Mouse (Mus musculus) left cerebral cortex, adult 18-20 months (tissue): Measurements from ENCODE around the gene Evpl. TPM values are rescaled to one million over a fixed set of nuclear protein-coding genes. Genes with fewer than 3 reads are reported as not detected.

ENCODE experiments used
- DNase-seq, 2 experiments: peaks; one replicate each; pipeline ENCODE4 v3.0.0; 2021 to 2022; ENCODE audit warnings: low spot score in 2 of 2, mixed read lengths in 1 of 2
- total RNA-seq, 2 experiments: library from RNA; stranded (reverse); gene quantifications; 2 replicates each; pipeline ENCODE4 v1.2.3; 2021

Gene Evpl
- total RNA-seq, 2 experiments from 2014 or later = 1.8 to 1.9 TPM

DNA sequence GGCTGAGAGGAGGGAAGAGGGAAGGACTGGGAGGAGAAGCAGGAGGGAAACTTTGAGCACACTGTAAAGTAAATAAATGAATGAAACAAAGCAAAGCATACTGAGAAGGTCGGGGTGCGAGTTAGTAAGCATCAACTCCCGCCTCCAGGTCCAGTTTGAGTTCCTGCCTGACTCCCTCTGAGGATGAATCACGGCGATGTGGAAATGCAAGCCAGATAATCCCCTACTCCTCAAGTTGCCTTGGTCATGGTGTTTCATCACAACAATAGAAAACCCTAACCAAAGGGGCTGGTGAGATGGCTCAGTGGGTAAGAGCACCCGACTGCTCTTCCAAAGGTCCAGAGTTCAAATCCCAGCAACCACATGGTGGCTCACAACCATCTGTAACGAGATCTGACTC is 61.9 kb downstream of the Evpl start:
- DNase-seq = no peak

DNA sequence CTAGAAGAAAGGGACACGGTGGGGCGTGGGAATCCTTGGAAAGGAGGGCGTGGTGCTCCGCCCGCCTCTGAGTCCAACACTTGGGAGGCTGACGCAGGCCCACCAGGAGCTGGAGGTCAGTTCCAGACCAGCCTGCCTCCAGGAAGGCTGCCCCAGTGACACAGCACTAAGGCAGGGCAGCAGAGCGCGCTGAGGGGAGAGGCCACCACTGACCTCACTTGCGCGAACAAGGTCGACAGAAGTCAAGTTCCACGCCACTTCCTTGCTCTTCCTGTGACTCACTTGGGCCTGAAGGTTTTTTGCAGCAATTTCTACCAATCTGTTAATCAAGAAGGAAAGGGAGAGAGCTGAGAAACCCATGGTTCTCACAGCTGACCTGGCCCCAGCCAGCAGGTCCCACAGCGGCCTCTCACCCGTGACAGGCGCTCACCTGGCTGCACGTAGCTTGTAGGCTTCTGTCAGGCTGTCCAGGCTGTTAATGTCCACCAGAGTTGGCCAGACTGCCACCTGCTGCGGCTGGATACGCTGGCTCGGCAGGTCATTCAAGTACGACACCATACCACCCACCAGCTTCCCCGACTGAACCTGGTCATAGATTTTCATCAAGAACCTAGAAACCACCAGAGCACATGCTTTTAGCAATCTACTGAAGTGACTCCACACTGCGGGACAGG is 63.0 kb downstream of the Evpl start:
- no peak for DNase-seq

GRCm38 (mm10) chr11:116171959-116172358 is 65.9 kb downstream of the Evpl start:
- no peak for DNase-seq

Other genes starting within 250 kb of the Evpl start
- gene Galk1, start 225.4 kb downstream of the Evpl start, total RNA-seq = 10 to 100 TPM; 15.5 to 16.3 TPM
- 100 to 1,000 TPM; 246 to 269 TPM for gene H3f3b, start 210.1 kb downstream of the Evpl start, total RNA-seq
- 10 to 100 TPM; 21.8 to 22.3 TPM for gene Unk, start 207.8 kb downstream of the Evpl start, total RNA-seq
- 1 to 10 TPM; 1.8 to 2.7 TPM for gene Unc13d, start 160.1 kb downstream of the Evpl start, total RNA-seq
- 100 to 1,000 TPM; 464 to 477 TPM for gene Wbp2, start 151.1 kb downstream of the Evpl start, total RNA-seq
- 1 to 10 TPM; 7.3 to 7.9 TPM for gene Trim47, start 110.9 kb downstream of the Evpl start, total RNA-seq
- gene Trim65, start 106.9 kb downstream of the Evpl start, total RNA-seq = 1 to 10 TPM; 7.3 to 7.9 TPM
- 10 to 100 TPM; 61.7 to 66.9 TPM for gene Mrpl38, start 99.2 kb downstream of the Evpl start, total RNA-seq
- 10 to 100 TPM; 75.9 to 81.3 TPM for gene Fbf1, start 69.9 kb downstream of the Evpl start, total RNA-seq
- gene Ten1, start 39.2 kb downstream of the Evpl start, total RNA-seq = 10 to 100 TPM; 37.8 to 39.5 TPM
- 100 to 1,000 TPM; 115 to 123 TPM for gene Acox1, start 39.0 kb downstream of the Evpl start, total RNA-seq
- gene Srp68, start 36.1 kb upstream of the Evpl start, total RNA-seq = 10 to 100 TPM; 76.5 to 78.4 TPM
- gene Galr2, start 42.9 kb upstream of the Evpl start, total RNA-seq = not detected
- 100 to 1,000 TPM in 1 of 2 experiments, 10 to 100 TPM in 1; 91.1 to 103 TPM for gene Exoc7, start 69.2 kb upstream of the Evpl start, total RNA-seq
- 1 to 10 TPM; 3.8 to 3.9 TPM for gene Foxj1, start 97.3 kb upstream of the Evpl start, total RNA-seq
- gene Rnf157, start 175.0 kb upstream of the Evpl start, total RNA-seq = 100 to 1,000 TPM; 256 to 274 TPM
- gene Ubald2, start 196.0 kb upstream of the Evpl start, total RNA-seq = 10 to 100 TPM; 27.5 to 32.6 TPM
- under 1 TPM in 1 of 2 experiments, not detected in 1; 0.05 TPM for gene Qrich2, start 228.2 kb upstream of the Evpl start, total RNA-seq